Mouse (Mus musculus) gastrocnemius, adult 2 months (tissue): ENCODE measurements around the gene Kera. TPM values are rescaled to one million over a fixed set of nuclear protein-coding genes. Genes with fewer than 3 reads are reported as not detected.
A peak's percentile ranks its signal among the peaks of the same experiment; 100 is the strongest.

ENCODE experiments used
- DNase-seq: peaks from one replicate; pipeline ENCODE4 v3.0.0; 2022
- H3K27ac ChIP-seq: fragments of 200-600 bp; 2 replicates; pipeline ENCODE4 v1.8.1; 2022; ENCODE audit warnings: mild to moderate bottlenecking
- H3K4me3 ChIP-seq: fragments of 200-600 bp; 2 replicates; pipeline ENCODE4 v1.8.1; 2022; ENCODE audit warnings: mild to moderate bottlenecking, moderate library complexity
- CTCF ChIP-seq: fragments of 200-600 bp; IDR thresholded peaks from 2 replicates; pipeline ENCODE4 v1.8.1; 2022; ENCODE audit warnings: antibody characterized with exemption, mild to moderate bottlenecking, moderate library complexity
- intact Hi-C: fragments of 180-260 bp; cut with DNase I; formaldehyde crosslinking; loops from one replicate; pipeline ENCODE4 v1.15.1; 2025
- long read RNA-seq, 2 experiments: library from polyadenylated mRNA; stranded (forward); transcript quantifications; one replicate each; pipeline ENCODE4 v2.0.0; 2021
- total RNA-seq, 2 experiments: library from RNA; stranded (reverse); gene quantifications; 2 replicates each; pipeline ENCODE4 v1.2.3; 2021

Kera gene
- total RNA-seq: 10 to 100 TPM in 1 of 2 experiments, 1 to 10 TPM in 1; 4.0 to 28.1 TPM
- long read RNA-seq, experiment 1, transcript Kera-201 (3 exons, 2,280 nt): major isoform, 20 of 25 reads
- long read RNA-seq, experiment 1, partial matches to known transcripts: 3 of 25 reads
- long read RNA-seq, experiment 1, other reads (novel, unspliced or antisense): 2 of 25 reads
- long read RNA-seq, experiment 2, transcript Kera-201 (3 exons, 2,280 nt): major isoform, 7 of 9 reads
- long read RNA-seq, experiment 2, partial matches to known transcripts: 0 of 9 reads
- long read RNA-seq, experiment 2, other reads (novel, unspliced or antisense): 2 of 9 reads

DNA sequence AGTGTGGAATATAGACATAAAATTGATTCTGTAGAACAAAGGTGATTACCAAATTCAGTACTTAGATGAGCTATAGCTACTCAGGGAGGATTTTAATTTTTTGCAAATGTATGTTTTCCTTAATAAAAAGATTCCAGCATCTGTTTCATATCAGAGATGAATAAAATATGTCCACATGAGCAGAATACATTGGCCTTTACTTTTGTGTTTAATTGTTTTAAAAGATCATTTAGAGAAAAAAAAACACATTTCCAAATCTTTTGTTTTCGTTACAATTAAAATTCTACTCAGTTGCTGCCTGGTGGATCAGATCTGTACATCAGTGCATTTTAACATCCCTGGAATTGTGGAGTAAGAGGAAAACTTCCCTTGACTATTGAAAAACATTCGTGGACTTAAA is at the start of gene Kera:
Gene Kera, plus strand, starts transcription at position 301 of the 400 bp plus-strand sequence.
- TF ChIP-seq CTCF: no peak
- H3K27ac ChIP-seq: peak within 1 kb of the TSS; percentile 46
- H3K4me3 ChIP-seq: peak within 1 kb of the TSS; percentile 3
- intact Hi-C loops: no loop called here
- no peak for DNase-seq

DNA sequence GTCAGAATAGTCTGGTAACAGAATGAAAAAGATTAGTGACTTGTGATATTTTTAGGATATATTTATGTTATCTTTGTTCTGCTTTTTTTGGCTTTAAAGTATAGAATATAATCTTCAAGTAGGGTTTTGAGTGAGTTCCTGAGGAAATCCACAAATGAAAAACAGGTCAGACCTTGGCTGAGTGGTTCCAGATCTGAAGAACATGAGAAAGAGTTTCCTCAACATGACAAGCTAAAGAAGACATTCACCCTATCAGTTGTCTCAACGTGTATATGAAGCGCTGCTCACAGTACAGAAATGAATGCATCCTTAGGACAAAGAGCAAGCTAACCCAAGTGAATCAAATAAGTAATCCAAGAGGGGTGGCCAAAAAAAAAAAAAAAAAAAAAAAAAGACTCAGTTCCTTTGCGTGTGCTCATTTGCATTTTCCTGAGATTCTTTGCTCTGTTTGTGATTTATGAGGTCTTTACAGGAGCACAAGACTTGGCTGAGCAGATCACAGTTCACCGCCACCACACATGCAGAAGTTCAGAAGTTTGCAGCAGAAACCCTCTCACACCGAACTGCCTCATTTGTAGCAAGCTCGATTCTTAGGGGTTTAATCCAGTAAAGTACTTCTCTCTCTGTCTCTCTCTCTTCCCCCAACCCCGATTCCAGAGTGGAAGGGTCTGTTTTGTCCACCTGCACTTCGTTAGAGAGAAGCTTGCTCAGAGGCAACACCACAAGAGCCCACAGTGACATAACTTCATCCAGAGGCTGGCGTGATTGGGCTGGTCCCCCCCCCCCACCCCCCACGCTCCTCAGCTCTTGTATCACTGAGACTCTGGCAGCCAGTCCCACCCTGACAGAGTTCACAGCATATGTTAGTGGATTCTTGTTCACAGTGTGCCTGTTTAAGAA is 41.5 kb upstream of the Kera start, which contains the start of gene Lum:
Gene Lum, plus strand, starts transcription at position 172 of the 900 bp plus-strand sequence.
- peak; percentile 37 for DNase-seq
- Histone ChIP-seq H3K4me3 (peak within 1 kb of the TSS; percentile 54), H3K27ac (peak within 1 kb of the TSS; percentile 75)
- intact Hi-C loops: no loop called here
- no peak for TF ChIP-seq CTCF

DNA sequence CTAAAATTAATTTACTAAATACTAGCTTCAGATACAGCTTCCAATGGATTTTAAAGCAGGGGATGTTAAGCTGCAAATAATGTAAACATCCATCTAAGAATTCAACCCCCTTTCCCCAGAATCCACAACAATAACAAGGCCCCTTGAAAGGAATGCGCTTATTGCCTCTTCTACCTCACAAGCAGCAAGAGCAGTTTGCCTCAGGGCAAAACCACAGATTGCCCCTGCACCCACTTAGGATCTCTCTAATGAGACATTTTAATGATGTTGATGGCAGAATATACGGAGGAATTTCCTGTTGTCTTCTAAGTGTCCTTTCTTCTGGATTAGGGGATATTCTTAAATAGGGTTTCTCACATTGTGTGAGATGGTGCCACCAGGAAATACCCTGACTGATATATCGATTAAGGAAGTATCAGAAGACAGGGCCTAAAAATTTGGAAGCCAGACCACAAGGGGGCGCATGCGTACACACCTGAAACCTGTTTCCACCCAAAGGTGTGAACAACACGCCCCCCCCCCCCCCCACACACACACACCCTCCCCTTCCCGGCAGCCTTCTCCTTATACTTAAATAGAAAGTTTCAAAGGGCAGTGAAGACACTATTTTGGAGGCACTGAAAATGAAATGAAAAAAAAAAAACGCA is 39.1 kb upstream of the Kera start:
- DNase-seq: peak; percentile 21
- Histone ChIP-seq H3K27ac (peak overlapping the region; percentile 75), H3K4me3 (peak overlapping the region; percentile 54)
- intact Hi-C loops: no loop called here
- peak; percentile 38 for TF ChIP-seq CTCF

DNA sequence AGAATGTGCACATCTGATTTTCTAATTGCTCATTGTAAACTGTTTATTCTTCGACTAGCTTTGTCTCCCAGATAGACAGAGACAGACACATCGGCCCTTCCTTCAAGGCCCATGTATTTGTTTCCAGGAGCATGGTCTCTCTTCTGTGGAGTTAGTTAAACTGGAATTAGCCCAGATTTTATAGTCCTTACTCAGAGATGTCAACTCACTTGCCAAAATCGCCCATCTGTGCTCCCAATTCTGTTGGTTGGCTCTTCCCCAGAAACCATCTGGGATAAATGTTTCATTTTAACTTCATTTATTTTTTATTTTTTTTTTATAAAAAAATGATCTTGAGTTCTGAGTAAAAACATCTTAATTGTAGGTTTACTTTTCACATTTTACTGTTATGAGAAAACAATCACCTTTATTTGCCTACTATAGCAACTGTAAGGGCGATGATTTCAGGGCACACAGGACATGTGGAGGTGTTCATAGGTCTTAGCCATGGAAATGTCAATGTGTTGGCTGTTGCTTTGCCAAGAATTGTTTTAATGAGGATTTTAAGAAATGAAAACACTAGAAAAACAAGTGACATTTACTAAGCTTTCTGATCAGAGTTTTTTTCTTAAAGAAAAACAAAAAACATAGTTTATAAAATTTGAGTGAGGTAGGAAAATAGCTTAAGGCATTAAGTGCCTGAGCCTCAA is 24.0 kb upstream of the Kera start:
- TF ChIP-seq CTCF: no peak
- intact Hi-C loops: no loop called here
- Histone ChIP-seq H3K4me3 (no peak overlapping the region), H3K27ac (peak overlapping the region; percentile 61)
- no peak for DNase-seq

DNA sequence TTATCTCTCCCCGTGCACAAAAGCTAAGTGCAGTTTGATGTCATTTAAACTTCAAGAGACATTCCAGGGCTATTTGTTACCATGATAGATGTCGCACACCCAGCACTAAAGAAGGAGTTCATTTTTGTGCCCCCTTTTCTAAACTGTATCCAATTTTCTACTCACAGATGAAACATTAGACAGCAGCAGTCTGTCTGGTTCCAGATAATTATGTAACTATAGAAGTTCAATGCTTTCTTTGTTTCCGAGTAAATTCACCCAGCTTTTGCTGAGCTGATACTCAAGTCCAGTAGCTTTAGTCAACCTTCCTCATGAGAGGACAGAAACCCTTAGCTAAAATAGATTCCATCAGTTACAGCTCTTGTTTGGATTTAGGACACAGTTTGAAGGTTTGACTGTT is 22.5 kb upstream of the Kera start:
- no peak for DNase-seq
- no peak for TF ChIP-seq CTCF
- Histone ChIP-seq H3K27ac (peak overlapping the region; percentile 43), H3K4me3 (no peak overlapping the region)
- intact Hi-C loops: no loop called here

DNA sequence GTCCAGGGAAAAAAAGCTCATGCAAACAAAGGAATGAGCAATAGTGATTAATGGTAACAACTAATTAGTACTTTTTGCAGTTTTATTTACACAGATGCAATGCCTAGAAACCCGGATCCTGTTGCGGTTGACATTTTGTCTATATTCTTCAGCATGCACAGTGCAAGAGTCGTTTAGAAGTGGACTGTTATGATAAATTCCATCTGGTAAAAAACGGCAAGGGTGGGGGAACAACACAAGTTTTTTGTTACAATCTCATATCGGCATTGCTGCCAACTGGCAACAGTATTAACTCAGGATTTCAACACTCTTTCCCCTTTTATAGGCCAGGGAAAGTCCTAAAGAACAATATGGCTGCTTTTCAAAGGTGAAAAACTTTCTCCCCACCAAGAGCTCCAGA is 19.5 kb upstream of the Kera start:
- DNase-seq: peak; percentile 27
- TF ChIP-seq CTCF: no peak
- no peak overlapping the region for H3K4me3 ChIP-seq
- intact Hi-C loops: no loop called here
- peak overlapping the region; percentile 67 for H3K27ac ChIP-seq

DNA sequence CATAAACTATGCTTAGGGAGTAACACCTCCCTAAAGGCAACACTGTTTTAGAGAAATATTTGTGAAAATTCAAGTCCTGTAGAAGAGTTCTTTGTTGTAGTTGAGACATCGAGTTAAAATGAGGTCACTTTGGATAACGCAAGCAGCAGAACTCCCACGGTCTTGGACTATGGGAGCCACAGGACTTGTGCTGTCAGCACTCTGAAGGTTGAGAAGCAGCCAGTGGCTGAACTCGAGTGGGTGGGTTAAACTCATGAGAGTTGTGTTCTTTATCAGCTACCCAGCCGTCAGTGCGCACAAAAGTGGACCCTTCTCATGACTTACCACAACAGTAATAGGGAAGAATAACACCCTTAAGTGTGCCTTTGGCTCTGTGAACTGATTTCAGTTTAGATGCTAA is 17.1 kb upstream of the Kera start:
- TF ChIP-seq CTCF: no peak
- DNase-seq: no peak
- Histone ChIP-seq H3K4me3 (no peak overlapping the region), H3K27ac (peak overlapping the region; percentile 35; the same call in 1 of the 2 replicates)
- intact Hi-C loops: no loop called here

DNA sequence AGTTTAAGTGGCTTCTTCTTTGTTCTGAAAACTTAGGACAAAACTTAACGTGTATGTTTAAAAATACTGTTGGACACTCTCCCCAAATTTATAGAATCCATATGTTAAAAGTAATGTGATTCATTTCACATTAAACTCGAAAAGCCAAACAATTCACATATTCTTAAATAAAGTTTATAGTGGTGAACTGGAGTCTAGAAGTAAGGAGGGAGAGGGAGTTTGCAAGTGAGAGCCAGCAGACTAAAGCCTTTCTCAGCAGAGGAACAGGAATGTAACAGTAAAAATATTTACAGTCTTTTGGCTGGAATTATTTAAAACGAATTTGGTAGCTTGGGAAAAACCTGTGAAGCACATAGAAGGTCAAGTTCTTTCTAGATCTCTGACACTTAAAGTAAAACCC is 15.6 kb upstream of the Kera start:
- Histone ChIP-seq H3K27ac (no peak overlapping the region), H3K4me3 (no peak overlapping the region)
- no peak for TF ChIP-seq CTCF
- intact Hi-C loops: no loop called here
- DNase-seq: no peak

DNA sequence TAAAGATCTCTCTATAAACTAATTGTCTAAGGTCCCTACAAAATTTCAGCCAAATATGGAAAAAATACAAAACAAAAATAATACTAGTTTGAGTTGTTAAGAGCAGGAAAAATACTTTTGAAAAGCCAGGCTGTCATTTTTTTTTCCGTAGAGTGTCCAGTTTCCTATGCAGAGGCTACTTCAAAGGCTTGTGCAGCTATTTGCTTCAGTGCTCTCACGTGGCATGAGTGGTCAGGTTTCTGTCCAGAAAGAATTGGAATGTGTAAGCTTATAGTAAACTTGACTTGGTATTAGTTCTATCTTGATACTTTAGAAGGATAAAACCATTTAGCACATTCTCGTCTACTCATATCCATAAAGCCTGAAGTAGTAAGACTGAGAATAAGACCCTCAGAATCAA is 15.0 kb upstream of the Kera start:
- no peak for DNase-seq
- TF ChIP-seq CTCF: no peak
- H3K4me3 ChIP-seq: no peak overlapping the region
- no peak overlapping the region for H3K27ac ChIP-seq
- intact Hi-C loops: no loop called here

DNA sequence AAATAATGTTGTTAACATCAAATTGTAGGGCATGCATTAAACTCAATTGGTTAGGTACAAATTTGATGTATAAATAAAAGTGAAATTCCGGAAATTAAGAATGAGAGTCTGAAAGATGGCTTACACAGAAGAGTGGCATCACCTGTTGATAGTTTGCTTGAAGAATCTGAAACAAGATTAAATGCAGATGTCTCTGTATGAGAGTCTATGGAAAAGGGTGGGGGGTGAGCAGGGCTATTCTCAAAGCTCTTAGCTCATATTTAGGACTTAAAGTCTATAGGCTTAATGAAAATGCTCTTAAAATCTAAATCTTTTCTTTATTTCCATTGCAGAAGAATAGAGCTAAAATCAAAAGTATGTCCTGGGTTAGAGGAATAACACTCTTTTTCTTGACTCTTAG is 11.0 kb upstream of the Kera start:
- Histone ChIP-seq H3K4me3 (no peak overlapping the region), H3K27ac (no peak overlapping the region)
- intact Hi-C loops: no loop called here
- DNase-seq: no peak
- no peak for TF ChIP-seq CTCF

DNA sequence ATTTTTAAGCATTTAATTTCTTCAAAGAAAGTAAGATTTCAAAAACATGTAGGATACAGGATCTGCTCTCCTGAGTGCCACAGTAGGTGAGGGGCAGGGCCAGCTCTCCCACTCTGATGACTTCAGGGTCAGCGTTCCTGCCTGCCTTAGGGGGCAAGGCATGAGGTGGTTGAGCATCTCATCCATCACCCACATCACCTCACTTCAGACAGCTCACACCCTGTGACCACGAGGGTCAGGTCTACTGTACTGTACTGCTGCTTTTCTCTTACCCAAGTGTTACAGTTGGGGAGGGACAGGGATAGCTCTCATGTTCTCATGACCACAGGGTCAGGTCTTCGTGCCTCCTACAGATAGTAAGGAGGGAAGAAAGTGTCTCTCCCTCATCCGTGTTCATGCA is 4.9 kb upstream of the Kera start:
- no peak overlapping the region for H3K4me3 ChIP-seq
- no peak for DNase-seq
- intact Hi-C loops: no loop called here
- no peak overlapping the region for H3K27ac ChIP-seq
- no peak for TF ChIP-seq CTCF

DNA sequence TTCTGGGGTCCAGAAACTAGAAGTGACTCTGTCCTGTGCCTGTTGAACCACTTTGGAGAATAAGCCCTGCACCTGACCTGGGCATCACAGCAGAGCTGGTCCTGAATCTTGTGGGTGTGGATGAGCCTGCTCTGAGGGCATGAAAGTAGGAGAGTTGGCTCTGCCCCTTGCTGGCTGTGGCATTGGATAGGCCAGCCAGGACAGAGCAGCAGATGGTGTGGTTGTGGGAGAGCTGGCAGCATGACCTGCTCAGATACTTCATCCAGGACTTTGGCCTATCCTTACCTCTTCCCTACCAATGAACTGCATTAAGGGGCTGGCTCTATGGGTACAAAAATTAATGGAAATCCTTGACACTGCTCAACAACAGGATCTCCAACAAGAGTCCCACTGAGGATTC is 3.4 kb upstream of the Kera start:
- TF ChIP-seq CTCF: no peak
- Histone ChIP-seq H3K4me3 (no peak overlapping the region), H3K27ac (no peak overlapping the region)
- no peak for DNase-seq
- intact Hi-C loops: no loop called here
